Mouse (Mus musculus) ES-Bruce4 (cell line): ENCODE measurements at regions not wholly inside any gene's neighbourhood (a gene's known extent, or its start where the extent isn't known, plus 50 kb on each side); places are given as distances from the start of the nearest gene placed in this dataset.

ENCODE experiments used
- H3K27ac ChIP-seq: 2 replicates; pipeline ENCODE4 v1.5.1; 2012; ENCODE audit warnings: low read length, inconsistent platforms; ENCODE audit not compliant: insufficient read depth
- H3K27me3 ChIP-seq: 2 replicates; pipeline ENCODE4 v1.6.1; 2012; ENCODE audit warnings: mild to moderate bottlenecking, low read length, inconsistent platforms; ENCODE audit not compliant: control insufficient read depth, poor library complexity, insufficient read depth, severe bottlenecking
- H3K36me3 ChIP-seq: 2 replicates; pipeline ENCODE4 v1.6.1; 2012; ENCODE audit warnings: inconsistent platforms, mild to moderate bottlenecking, low read length, moderate library complexity; ENCODE audit not compliant: control insufficient read depth, poor library complexity, insufficient read depth, severe bottlenecking
- H3K4me1 ChIP-seq: one replicate; pipeline ENCODE4 v1.8.1; 2011; ENCODE audit warnings: low read length; ENCODE audit not compliant: control insufficient read depth, insufficient read depth
- H3K4me3 ChIP-seq: 2 replicates; pipeline ENCODE4 v1.5.1; 2011; ENCODE audit warnings: low read depth, mild to moderate bottlenecking, low read length
- H3K9ac ChIP-seq: 2 replicates; pipeline ENCODE4 v1.6.1; 2012; ENCODE audit warnings: low read depth, mild to moderate bottlenecking, inconsistent platforms; ENCODE audit not compliant: poor library complexity, severe bottlenecking
- H3K9me3 ChIP-seq: replicated peaks from 2 replicates; pipeline ENCODE4 v1.6.1; 2012; ENCODE audit warnings: mild to moderate bottlenecking, low read length, inconsistent platforms; ENCODE audit not compliant: control insufficient read depth, poor library complexity, insufficient read depth, severe bottlenecking
- CTCF ChIP-seq: IDR thresholded peaks from one replicate; pipeline ENCODE4 v1.8.1; 2011; ENCODE audit warnings: low read depth, low read length
- EP300 ChIP-seq: IDR thresholded peaks from 2 replicates; pipeline ENCODE4 v1.6.1; 2011; ENCODE audit warnings: low read depth, low read length; ENCODE audit not compliant: insufficient read depth
- POLR2A ChIP-seq: IDR thresholded peaks from one replicate; pipeline ENCODE4 v1.8.1; 2011; ENCODE audit warnings: low read length; ENCODE audit not compliant: insufficient read depth

- no peaks in the 10 kb centered on the region; the same call in 1 of the 2 replicates for H3K9me3 ChIP-seq
- no peaks in the 10 kb centered on the region for H3K4me1 ChIP-seq
- H3K36me3 ChIP-seq = no peaks in the 10 kb centered on the region
- H3K27me3 ChIP-seq = no peaks in the 10 kb centered on the region
- no peak overlapping the region for H3K27ac ChIP-seq
- no peak overlapping the region for H3K4me3 ChIP-seq
- TF ChIP-seq EP300 (no peak), CTCF (no peak)
- no peak overlapping the region for H3K9ac ChIP-seq
These were observed 673.2 kb upstream of the Gpc5 start for GRCm38 (mm10) chr14:114418851-114419250.

DNA sequence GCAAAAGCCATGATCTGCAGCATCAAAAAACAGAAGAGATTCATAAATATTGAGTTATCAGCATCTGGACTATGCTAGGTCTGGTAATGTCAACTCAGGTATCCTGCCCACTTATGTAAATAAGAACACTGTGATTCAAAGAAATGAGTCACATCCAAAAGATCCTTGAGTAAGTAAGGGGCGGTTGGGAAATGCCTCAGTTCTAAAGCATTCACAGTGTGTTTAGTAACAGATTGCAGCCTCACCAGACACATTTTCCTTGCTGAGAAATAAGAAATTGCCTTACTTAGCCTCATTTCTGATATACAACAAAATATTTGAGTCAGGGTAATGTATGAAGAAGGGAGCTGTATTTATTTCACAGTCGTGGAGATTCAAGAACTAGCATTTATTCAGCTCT, 666.5 kb upstream of the Gpc5 start:
- Histone ChIP-seq H3K36me3 (no peaks in the 10 kb centered on the region), H3K4me1 (no peaks in the 10 kb centered on the region), H3K9me3 (no peaks in the 10 kb centered on the region), H3K4me3 (no peak overlapping the region), H3K27ac (no peak overlapping the region), H3K9ac (no peak overlapping the region), H3K27me3 (no peaks in the 10 kb centered on the region)
- TF ChIP-seq EP300 = no peak
- no peak for TF ChIP-seq CTCF
- TF ChIP-seq POLR2A = no peak
